Mouse (Mus musculus) thymus, postnatal 0 days (tissue): ENCODE results near the gene Zfp42. TPM values are rescaled to one million over a fixed set of nuclear protein-coding genes. Genes with fewer than 3 reads are reported as not detected.
"Not testable (repeated sequence)": the region's sequence is repeated elsewhere in the genome, so short reads cannot be mapped to it uniquely, and the experiment has no call there.

Experiments used
- DNase-seq: peaks from one replicate; pipeline ENCODE4 v3.0.0-alpha.2; 2015; ENCODE audit warnings: low spot score
- polyA plus RNA-seq: library from polyadenylated mRNA; unstranded; fragments of >200 nt; fragmentation: Nextera tagmentation; extraction: Ambion mirVana; gene quantifications from 2 replicates; pipeline ENCODE4 v1.2.1, GENCODE M21; 2015

The Zfp42 gene
- not detected in 2 replicates for polyA plus RNA-seq

- DNase-seq: no peak
Measured at GRCm38 (mm10) chr8:43306896-43307295, at the start of gene Zfp42. TSS of gene Zfp42 (minus strand) at chr8:43306980.

- DNase-seq: no peak
Measured at GRCm38 (mm10) chr8:43356069-43356770, 49.4 kb upstream of the Zfp42 start.

GRCm38 (mm10) chr8:43352241-43352640, 45.5 kb upstream of the Zfp42 start:
- DNase-seq: not testable (repeated sequence)

- no peak for DNase-seq
Measured at GRCm38 (mm10) chr8:43338555-43338954, 31.8 kb upstream of the Zfp42 start.

GRCm38 (mm10) chr8:43333465-43333864, 26.7 kb upstream of the Zfp42 start:
- DNase-seq: no peak

- DNase-seq: no peak
Measured at GRCm38 (mm10) chr8:43331657-43332056, 24.9 kb upstream of the Zfp42 start.

- no peak for DNase-seq
Measured at GRCm38 (mm10) chr8:43329913-43330705, 23.3 kb upstream of the Zfp42 start.

GRCm38 (mm10) chr8:43328666-43329065, 21.9 kb upstream of the Zfp42 start:
- no peak for DNase-seq

- no peak for DNase-seq
Measured at GRCm38 (mm10) chr8:43320771-43321170, 14.0 kb upstream of the Zfp42 start.

- no peak for DNase-seq
Measured at GRCm38 (mm10) chr8:43308213-43308612, 1.4 kb upstream of the Zfp42 start.

- no peak for DNase-seq
Measured at GRCm38 (mm10) chr8:43305676-43306075, 1.1 kb downstream of the Zfp42 start.

GRCm38 (mm10) chr8:43299796-43300195, 7.0 kb downstream of the Zfp42 start:
- no peak for DNase-seq

GRCm38 (mm10) chr8:43295826-43296225, 11.0 kb downstream of the Zfp42 start:
- no peak for DNase-seq

- no peak for DNase-seq
Measured at GRCm38 (mm10) chr8:43294191-43294590, 12.6 kb downstream of the Zfp42 start.

GRCm38 (mm10) chr8:43290424-43291111, 16.2 kb downstream of the Zfp42 start:
- DNase-seq: no peak

- DNase-seq: no peak
Measured at GRCm38 (mm10) chr8:43289781-43290180, 17.0 kb downstream of the Zfp42 start.

GRCm38 (mm10) chr8:43288840-43289239, 17.9 kb downstream of the Zfp42 start:
- no peak for DNase-seq

GRCm38 (mm10) chr8:43287456-43287855, 19.3 kb downstream of the Zfp42 start:
- DNase-seq: no peak

- DNase-seq: no peak
Measured at GRCm38 (mm10) chr8:43283231-43283630, 23.5 kb downstream of the Zfp42 start.

GRCm38 (mm10) chr8:43278397-43278796, 28.4 kb downstream of the Zfp42 start:
- DNase-seq: no peak

- DNase-seq: no peak
Measured at GRCm38 (mm10) chr8:43260961-43261360, 45.8 kb downstream of the Zfp42 start.

GRCm38 (mm10) chr8:43257886-43258285, 48.9 kb downstream of the Zfp42 start:
- DNase-seq: no peak
